Mouse (Mus musculus) olfactory bulb, adult 2 months (tissue): ENCODE measurements around the gene Mbl2. TPM values are rescaled to one million over a fixed set of nuclear protein-coding genes. Genes with fewer than 3 reads are reported as not detected.
"Not testable (repeated sequence)": the region's sequence is repeated elsewhere in the genome, so short reads cannot be mapped to it uniquely, and the experiment has no call there.

Experiments used
- H3K27ac ChIP-seq: fragments of 200-500 bp; 2 replicates; pipeline ENCODE4 v1.5.1; 2012; ENCODE audit warnings: low read depth, low read length; ENCODE audit not compliant: insufficient read depth
- H3K4me1 ChIP-seq: fragments of 200-500 bp; 2 replicates; pipeline ENCODE4 v1.6.1; 2012; ENCODE audit warnings: low read length; ENCODE audit not compliant: control insufficient read depth, insufficient read depth
- H3K4me3 ChIP-seq: fragments of 200-500 bp; 2 replicates; pipeline ENCODE4 v1.5.1; 2012; ENCODE audit warnings: mild to moderate bottlenecking, low read depth, low read length, moderate library complexity; ENCODE audit not compliant: insufficient read depth
- CTCF ChIP-seq: fragments of 200-500 bp; IDR thresholded peaks from 2 replicates; pipeline ENCODE4 v1.5.1; 2012; ENCODE audit warnings: low read depth, mild to moderate bottlenecking, low read length, moderate library complexity; ENCODE audit not compliant: insufficient read depth
- POLR2A ChIP-seq: fragments of 200-500 bp; IDR thresholded peaks from 2 replicates; pipeline ENCODE4 v1.6.1; 2012; ENCODE audit warnings: mild to moderate bottlenecking, low read depth, low read length, moderate library complexity; ENCODE audit not compliant: insufficient read depth
- WGBS: fragments of 180-500 bp; shearing (Covaris S2); methylation state at CpG from one replicate; pipeline ENCODE4 v1.1.7; 2018; 5-methylcytosine and 5-hydroxymethylcytosine counted together
- polyA plus RNA-seq: library from polyadenylated mRNA; stranded (reverse); fragments of >200 nt; gene quantifications from 2 replicates; pipeline ENCODE4 v1.2.4, GENCODE M21; 2012; ENCODE audit warnings: low replicate concordance; ENCODE audit not compliant: missing spikeins, insufficient read depth, insufficient read length

Mbl2 gene
- polyA plus RNA-seq, 1 experiment = not detected

- TF ChIP-seq CTCF = no peak
- no peak for TF ChIP-seq POLR2A
- Histone ChIP-seq H3K27ac (no peak overlapping the region), H3K4me3 (no peak overlapping the region), H3K4me1 (no peaks in the 10 kb centered on the region)
- WGBS = 86% methylated on average over 4 of the region's 4 CpGs
These were observed 16.6 kb upstream of the Mbl2 start for GRCm38 (mm10) chr19:30216186-30216585.

- no peak overlapping the region for H3K27ac ChIP-seq
- H3K4me3 ChIP-seq = no peak overlapping the region
- WGBS = 15% methylated on average over 7 of the region's 7 CpGs
- no peak for TF ChIP-seq POLR2A
- no peak for TF ChIP-seq CTCF
- no peaks in the 10 kb centered on the region for H3K4me1 ChIP-seq
These were observed 15.4 kb upstream of the Mbl2 start for GRCm38 (mm10) chr19:30217335-30217734.

- not testable (repeated sequence) for H3K4me3 ChIP-seq, H3K4me1 ChIP-seq, H3K27ac ChIP-seq
- WGBS = 88% methylated on average over 8 of the region's 8 CpGs
These were observed 10.1 kb upstream of the Mbl2 start for GRCm38 (mm10) chr19:30222593-30222992.

- TF ChIP-seq POLR2A (no peak), CTCF (no peak)
- Histone ChIP-seq H3K4me3 (no peak overlapping the region), H3K4me1 (no peaks in the 10 kb centered on the region), H3K27ac (no peak overlapping the region)
- WGBS = 89% methylated on average over 3 of the region's 3 CpGs
These were observed 3.3 kb upstream of the Mbl2 start for GRCm38 (mm10) chr19:30229477-30229876.

- no peak for TF ChIP-seq CTCF
- TF ChIP-seq POLR2A = no peak
- no peak overlapping the region for H3K4me3 ChIP-seq
- H3K4me1 ChIP-seq = no peaks in the 10 kb centered on the region
- H3K27ac ChIP-seq = no peak overlapping the region
- WGBS = 86% methylated on average over 8 of the region's 8 CpGs
These were observed 1.7 kb downstream of the Mbl2 start for GRCm38 (mm10) chr19:30234416-30234815.

GRCm38 (mm10) chr19:30247359-30247758 is 14.6 kb downstream of the Mbl2 start:
- no peak for TF ChIP-seq CTCF
- Histone ChIP-seq H3K4me1 (no peaks in the 10 kb centered on the region), H3K27ac (no peak overlapping the region), H3K4me3 (no peak overlapping the region)
- WGBS = 15% methylated on average over 11 of the region's 11 CpGs

- Histone ChIP-seq H3K4me1 (no peaks in the 10 kb centered on the region), H3K27ac (no peak overlapping the region), H3K4me3 (no peak overlapping the region)
- WGBS = 5% methylated on average over 8 of the region's 8 CpGs
- TF ChIP-seq POLR2A = no peak
- TF ChIP-seq CTCF = peak; percentile 44
These were observed 16.1 kb downstream of the Mbl2 start for GRCm38 (mm10) chr19:30248822-30249221.

- H3K4me3 ChIP-seq = no peak overlapping the region
- WGBS = 97% methylated on average over 2 of the region's 2 CpGs
- H3K4me1 ChIP-seq = no peaks in the 10 kb centered on the region
- no peak overlapping the region for H3K27ac ChIP-seq
- TF ChIP-seq CTCF (no peak), POLR2A (no peak)
These were observed 19.5 kb downstream of the Mbl2 start for GRCm38 (mm10) chr19:30252253-30252652.

- TF ChIP-seq POLR2A (no peak), CTCF (no peak)
- WGBS = 50% methylated on average over 6 of the region's 6 CpGs
- Histone ChIP-seq H3K4me1 (no peaks in the 10 kb centered on the region), H3K27ac (no peak overlapping the region), H3K4me3 (no peak overlapping the region)
These were observed 23.6 kb downstream of the Mbl2 start for GRCm38 (mm10) chr19:30256339-30256738.

GRCm38 (mm10) chr19:30281125-30281524 is 48.4 kb downstream of the Mbl2 start:
- Histone ChIP-seq H3K4me3 (no peak overlapping the region), H3K27ac (no peak overlapping the region), H3K4me1 (no peaks in the 10 kb centered on the region)
- WGBS = 30% methylated on average over 5 of the region's 5 CpGs
- TF ChIP-seq POLR2A = no peak
- no peak for TF ChIP-seq CTCF
